Mouse (Mus musculus): ENCODE results near the gene Slc25a13. TPM values are rescaled to one million over a fixed set of nuclear protein-coding genes. Genes with fewer than 3 reads are reported as not detected.
A peak's percentile ranks its signal among the peaks of the same experiment; 100 is the strongest.

Slc25a13 gene
- polyA plus RNA-seq, 1 experiment, result 3.2 TPM

DNA sequence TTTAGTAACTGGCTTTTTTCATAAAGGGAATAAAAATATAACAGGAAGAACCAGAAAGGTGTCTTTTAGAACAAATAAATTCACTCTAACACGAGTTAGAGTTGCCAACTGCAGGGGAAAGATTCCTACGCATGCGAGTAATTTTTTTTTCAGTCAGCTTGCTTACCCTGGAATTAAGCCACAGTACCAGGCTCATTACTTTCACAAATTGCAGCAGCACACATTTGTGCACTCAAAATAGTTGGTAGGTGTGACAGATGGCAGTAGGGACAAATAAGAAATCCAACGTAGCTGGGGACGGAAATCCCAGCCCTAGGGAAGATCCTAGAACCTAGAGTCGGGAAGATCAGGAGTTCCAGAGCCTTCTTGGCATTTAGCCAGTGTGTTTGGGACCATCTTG, 22.1 kb downstream of the Slc25a13 start:
- Histone ChIP-seq H3K4me1 (ENCODE audit: control insufficient read depth, insufficient read depth, insufficient read length, low read length) (no peaks in the 10 kb centered on the region), H3K36me3 (ENCODE audit: control insufficient read depth, insufficient read depth, low read length) (no peaks in the 10 kb centered on the region), H3K27me3 (ENCODE audit: control insufficient read depth, insufficient read depth, low read length) (no peaks in the 10 kb centered on the region), H3K27ac (ENCODE audit: insufficient read depth, low read depth, low read length) (no peak overlapping the region), H3K4me3 (ENCODE audit: low read depth, low read length) (no peak overlapping the region)
- WGBS, result 83% methylated on average over 6 of the region's 6 CpGs
- TF ChIP-seq CTCF (IDR thresholded peaks at IDR 0.05; ENCODE audit: extremely low read depth, insufficient read length, insufficient replicate concordance, low read depth, low read length) (no peak), POLR2A (IDR thresholded peaks at IDR 0.05; ENCODE audit: low read depth, low read length) (no peak)

DNA sequence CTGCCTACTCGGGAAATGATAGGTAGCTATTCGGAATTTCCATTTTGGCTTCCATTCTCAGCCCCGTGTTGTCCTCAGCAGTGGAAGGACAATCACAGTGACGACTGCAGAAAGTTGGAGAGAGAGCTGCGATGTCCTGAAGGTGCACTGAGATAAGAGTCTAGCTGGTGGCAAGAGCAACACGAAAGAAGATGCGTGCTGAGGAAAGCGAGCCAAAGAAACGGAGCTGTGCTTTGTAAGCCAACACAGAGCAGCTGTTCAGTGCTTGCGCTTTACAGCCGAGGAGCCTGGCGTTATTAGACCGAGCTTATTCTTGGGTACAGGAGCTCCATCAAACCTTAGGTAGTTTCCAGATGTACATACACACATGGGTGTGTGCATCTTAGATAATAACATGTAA, 23.1 kb downstream of the Slc25a13 start:
- Histone ChIP-seq H3K27ac (ENCODE audit: insufficient read depth, low read depth, low read length) (no peak overlapping the region), H3K36me3 (ENCODE audit: control insufficient read depth, insufficient read depth, low read length) (no peaks in the 10 kb centered on the region), H3K4me3 (ENCODE audit: low read depth, low read length) (no peak overlapping the region), H3K27me3 (ENCODE audit: control insufficient read depth, insufficient read depth, low read length) (no peaks in the 10 kb centered on the region), H3K4me1 (ENCODE audit: control insufficient read depth, insufficient read depth, insufficient read length, low read length) (no peaks in the 10 kb centered on the region)
- WGBS, result 88% methylated on average over 13 of the region's 13 CpGs
- no peak for TF ChIP-seq CTCF (IDR thresholded peaks at IDR 0.05; ENCODE audit: extremely low read depth, insufficient read length, insufficient replicate concordance, low read depth, low read length)
- TF ChIP-seq POLR2A (IDR thresholded peaks at IDR 0.05; ENCODE audit: low read depth, low read length), result no peak

DNA sequence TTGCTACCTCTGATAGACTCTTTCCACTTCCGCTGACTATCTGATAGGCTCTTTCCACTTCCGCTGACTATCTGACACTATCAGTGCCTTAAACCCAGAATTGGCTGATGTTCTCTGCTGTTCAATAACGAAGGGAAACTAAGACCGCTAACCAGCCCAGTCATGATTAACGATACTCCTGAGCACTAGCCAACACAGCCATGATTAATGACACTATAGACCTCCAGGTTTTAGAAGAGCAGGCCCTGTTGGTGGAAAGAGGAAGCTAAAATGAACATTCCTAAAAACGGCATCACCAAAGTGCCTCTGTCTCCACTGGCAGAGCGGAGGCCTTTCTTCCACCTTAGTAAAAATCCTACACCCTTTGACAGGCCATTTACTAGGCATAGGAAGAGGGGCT, 24.6 kb downstream of the Slc25a13 start:
- H3K4me1 ChIP-seq (ENCODE audit: control insufficient read depth, insufficient read depth, insufficient read length, low read length), result no peaks in the 10 kb centered on the region
- no peaks in the 10 kb centered on the region for H3K27me3 ChIP-seq (ENCODE audit: control insufficient read depth, insufficient read depth, low read length)
- no peak for TF ChIP-seq CTCF (IDR thresholded peaks at IDR 0.05; ENCODE audit: extremely low read depth, insufficient read length, insufficient replicate concordance, low read depth, low read length)
- TF ChIP-seq POLR2A (IDR thresholded peaks at IDR 0.05; ENCODE audit: low read depth, low read length), result no peak
- H3K27ac ChIP-seq (ENCODE audit: insufficient read depth, low read depth, low read length), result no peak overlapping the region
- no peak overlapping the region for H3K4me3 ChIP-seq (ENCODE audit: low read depth, low read length)
- 82% methylated on average over 7 of the region's 7 CpGs for WGBS
- no peaks in the 10 kb centered on the region for H3K36me3 ChIP-seq (ENCODE audit: control insufficient read depth, insufficient read depth, low read length)

DNA sequence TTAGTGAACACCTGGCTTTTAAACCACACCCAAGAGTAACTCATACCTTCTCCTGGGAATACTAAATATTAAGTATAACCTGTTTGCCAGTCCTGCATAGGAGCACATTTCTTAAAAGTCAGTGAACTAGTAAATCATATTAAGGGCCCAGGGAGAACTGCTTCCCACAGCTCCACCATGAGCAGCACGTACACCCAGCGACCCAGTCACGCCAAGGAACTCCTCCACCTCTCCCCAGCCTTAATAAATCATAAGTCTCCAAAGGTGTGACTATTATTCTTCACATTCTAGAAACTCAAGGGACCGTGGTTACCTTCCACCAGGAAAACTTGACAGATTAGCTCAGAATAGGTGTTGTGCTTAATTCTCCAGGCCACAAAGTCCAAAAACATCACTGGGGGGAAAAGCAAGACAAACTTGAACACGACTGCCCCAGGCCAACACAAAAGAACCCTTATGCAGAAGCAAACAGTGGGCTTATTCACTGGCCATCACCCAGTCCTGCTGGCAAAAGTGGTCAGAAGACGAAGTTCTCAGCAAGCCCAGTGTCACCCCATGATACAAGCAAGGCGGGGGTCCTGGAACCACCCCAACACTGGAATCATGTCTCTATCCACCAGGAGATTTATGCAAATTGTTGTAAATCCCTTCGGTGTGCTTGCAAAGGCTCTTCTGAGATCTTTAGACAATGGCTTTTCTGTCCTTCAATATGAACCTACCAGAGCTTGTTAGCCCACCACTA, 25.2 kb downstream of the Slc25a13 start:
- Histone ChIP-seq H3K36me3 (ENCODE audit: control insufficient read depth, insufficient read depth, low read length) (no peaks in the 10 kb centered on the region), H3K27ac (ENCODE audit: insufficient read depth, low read depth, low read length) (no peak overlapping the region), H3K4me3 (ENCODE audit: low read depth, low read length) (no peak overlapping the region), H3K27me3 (ENCODE audit: control insufficient read depth, insufficient read depth, low read length) (no peaks in the 10 kb centered on the region), H3K4me1 (ENCODE audit: control insufficient read depth, insufficient read depth, insufficient read length, low read length) (no peaks in the 10 kb centered on the region)
- 89% methylated on average over 8 of the region's 8 CpGs for WGBS
- TF ChIP-seq POLR2A (IDR thresholded peaks at IDR 0.05; ENCODE audit: low read depth, low read length) (no peak), CTCF (IDR thresholded peaks at IDR 0.05; ENCODE audit: extremely low read depth, insufficient read length, insufficient replicate concordance, low read depth, low read length) (no peak)

- H3K36me3 ChIP-seq (ENCODE audit: control insufficient read depth, insufficient read depth, low read length), result no peaks in the 10 kb centered on the region
- no peak overlapping the region for H3K27ac ChIP-seq (ENCODE audit: insufficient read depth, low read depth, low read length)
- TF ChIP-seq CTCF (IDR thresholded peaks at IDR 0.05; ENCODE audit: extremely low read depth, insufficient read length, insufficient replicate concordance, low read depth, low read length) (no peak), POLR2A (IDR thresholded peaks at IDR 0.05; ENCODE audit: low read depth, low read length) (no peak)
- H3K27me3 ChIP-seq (ENCODE audit: control insufficient read depth, insufficient read depth, low read length), result no peaks in the 10 kb centered on the region
- H3K4me1 ChIP-seq (ENCODE audit: control insufficient read depth, insufficient read depth, insufficient read length, low read length), result peaks cover 7% of the 10 kb centered on the region; the same call in 1 of the 2 replicates
- no peak overlapping the region for H3K4me3 ChIP-seq (ENCODE audit: low read depth, low read length)
- 83% methylated on average over 6 of the region's 6 CpGs for WGBS
Observed at GRCm38 (mm10) chr6:6188970-6189369, 28.0 kb downstream of the Slc25a13 start.

GRCm38 (mm10) chr6:6186468-6186867, 30.5 kb downstream of the Slc25a13 start:
- WGBS, result 74% methylated on average over 4 of the region's 4 CpGs
- H3K27me3 ChIP-seq (ENCODE audit: control insufficient read depth, insufficient read depth, low read length), result no peaks in the 10 kb centered on the region
- H3K36me3 ChIP-seq (ENCODE audit: control insufficient read depth, insufficient read depth, low read length), result no peaks in the 10 kb centered on the region
- H3K4me3 ChIP-seq (ENCODE audit: low read depth, low read length), result no peak overlapping the region
- H3K4me1 ChIP-seq (ENCODE audit: control insufficient read depth, insufficient read depth, insufficient read length, low read length), result peaks cover 7% of the 10 kb centered on the region; the same call in 1 of the 2 replicates
- peak overlapping the region; percentile 21; the same call in 1 of the 2 replicates for H3K27ac ChIP-seq (ENCODE audit: insufficient read depth, low read depth, low read length)
- no peak for TF ChIP-seq CTCF (IDR thresholded peaks at IDR 0.05; ENCODE audit: extremely low read depth, insufficient read length, insufficient replicate concordance, low read depth, low read length)
- TF ChIP-seq POLR2A (IDR thresholded peaks at IDR 0.05; ENCODE audit: low read depth, low read length), result no peak

- Histone ChIP-seq H3K27ac (ENCODE audit: insufficient read depth, low read depth, low read length) (peak overlapping the region; percentile 74), H3K4me1 (ENCODE audit: control insufficient read depth, insufficient read depth, insufficient read length, low read length) (peaks cover 7% of the 10 kb centered on the region; the same call in 1 of the 2 replicates), H3K27me3 (ENCODE audit: control insufficient read depth, insufficient read depth, low read length) (no peaks in the 10 kb centered on the region), H3K36me3 (ENCODE audit: control insufficient read depth, insufficient read depth, low read length) (no peaks in the 10 kb centered on the region), H3K4me3 (ENCODE audit: low read depth, low read length) (no peak overlapping the region)
- 48% methylated on average over 3 of the region's 3 CpGs for WGBS
- TF ChIP-seq CTCF (IDR thresholded peaks at IDR 0.05; ENCODE audit: extremely low read depth, insufficient read length, insufficient replicate concordance, low read depth, low read length), result no peak
- no peak for TF ChIP-seq POLR2A (IDR thresholded peaks at IDR 0.05; ENCODE audit: low read depth, low read length)
Observed at GRCm38 (mm10) chr6:6185735-6186068, 31.3 kb downstream of the Slc25a13 start.

Data from small intestine, adult 2 months (tissue).